Mouse (Mus musculus): Measurements from ENCODE around the gene Aoc3.

Aoc3 gene

GRCm38 (mm10) chr11:101327311-101327710 is 3.1 kb upstream of the Aoc3 start:
- in situ Hi-C loops (cut with MboI, MseI) = no loop called here

GRCm38 (mm10) chr11:101328941-101329635 is 1.3 kb upstream of the Aoc3 start:
- in situ Hi-C loops (cut with MboI, MseI) = no loop called here

- in situ Hi-C loops (cut with MboI, MseI) = loop anchor here (5.0 kb wide), 1 partner anchor 86 kb away; the partner anchor contains the start of gene Aarsd1
Observed at GRCm38 (mm10) chr11:101330961-101331360, 556 bp downstream of the Aoc3 start.

- in situ Hi-C loops (cut with MboI, MseI) = loop anchor here (5.0 kb wide), 1 partner anchor 85 kb away; the partner anchor contains the start of gene Aarsd1
Observed at GRCm38 (mm10) chr11:101332537-101332936, 2.1 kb downstream of the Aoc3 start.

GRCm38 (mm10) chr11:101334023-101334422 is 3.6 kb downstream of the Aoc3 start:
- in situ Hi-C loops (cut with MboI, MseI) = loop anchor here (5.0 kb wide), 1 partner anchor 83 kb away; the partner anchor contains the start of gene Aarsd1

GRCm38 (mm10) chr11:101334516-101334915 is 4.1 kb downstream of the Aoc3 start:
- in situ Hi-C loops (cut with MboI, MseI) = loop anchor here (5.0 kb wide), 1 partner anchor 83 kb away; the partner anchor contains the start of gene Aarsd1

GRCm38 (mm10) chr11:101335685-101336084 is 5.3 kb downstream of the Aoc3 start:
- in situ Hi-C loops (cut with MboI, MseI) = no loop called here

- in situ Hi-C loops (cut with MboI, MseI) = no loop called here
Observed at GRCm38 (mm10) chr11:101338123-101338760, 7.8 kb downstream of the Aoc3 start.

- in situ Hi-C loops (cut with MboI, MseI) = no loop called here
Observed at GRCm38 (mm10) chr11:101347083-101347775, 16.8 kb downstream of the Aoc3 start.

GRCm38 (mm10) chr11:101348774-101349173 is 18.4 kb downstream of the Aoc3 start:
- in situ Hi-C loops (cut with MboI, MseI) = no loop called here

GRCm38 (mm10) chr11:101349216-101349615 is 18.8 kb downstream of the Aoc3 start:
- in situ Hi-C loops (cut with MboI, MseI) = no loop called here

GRCm38 (mm10) chr11:101351100-101351720 is 20.8 kb downstream of the Aoc3 start:
- in situ Hi-C loops (cut with MboI, MseI) = no loop called here

- in situ Hi-C loops (cut with MboI, MseI) = no loop called here
Observed at GRCm38 (mm10) chr11:101351721-101352111, 21.3 kb downstream of the Aoc3 start.

- in situ Hi-C loops (cut with MboI, MseI) = no loop called here
Observed at GRCm38 (mm10) chr11:101353436-101353835, 23.0 kb downstream of the Aoc3 start.

- in situ Hi-C loops (cut with MboI, MseI) = no loop called here
Observed at GRCm38 (mm10) chr11:101354438-101355010, 24.1 kb downstream of the Aoc3 start.

GRCm38 (mm10) chr11:101355916-101356315 is 25.5 kb downstream of the Aoc3 start:
- in situ Hi-C loops (cut with MboI, MseI) = no loop called here

GRCm38 (mm10) chr11:101357505-101358182 is 27.2 kb downstream of the Aoc3 start:
- in situ Hi-C loops (cut with MboI, MseI) = no loop called here

GRCm38 (mm10) chr11:101359776-101360175 is 29.4 kb downstream of the Aoc3 start:
- in situ Hi-C loops (cut with MboI, MseI) = no loop called here

GRCm38 (mm10) chr11:101360651-101361113 is 30.3 kb downstream of the Aoc3 start:
- in situ Hi-C loops (cut with MboI, MseI) = no loop called here

GRCm38 (mm10) chr11:101364531-101364931 is 34.1 kb downstream of the Aoc3 start:
- in situ Hi-C loops (cut with MboI, MseI) = no loop called here
